Mouse (Mus musculus): ENCODE results near the gene Tmem198.

The Tmem198 gene

DNA sequence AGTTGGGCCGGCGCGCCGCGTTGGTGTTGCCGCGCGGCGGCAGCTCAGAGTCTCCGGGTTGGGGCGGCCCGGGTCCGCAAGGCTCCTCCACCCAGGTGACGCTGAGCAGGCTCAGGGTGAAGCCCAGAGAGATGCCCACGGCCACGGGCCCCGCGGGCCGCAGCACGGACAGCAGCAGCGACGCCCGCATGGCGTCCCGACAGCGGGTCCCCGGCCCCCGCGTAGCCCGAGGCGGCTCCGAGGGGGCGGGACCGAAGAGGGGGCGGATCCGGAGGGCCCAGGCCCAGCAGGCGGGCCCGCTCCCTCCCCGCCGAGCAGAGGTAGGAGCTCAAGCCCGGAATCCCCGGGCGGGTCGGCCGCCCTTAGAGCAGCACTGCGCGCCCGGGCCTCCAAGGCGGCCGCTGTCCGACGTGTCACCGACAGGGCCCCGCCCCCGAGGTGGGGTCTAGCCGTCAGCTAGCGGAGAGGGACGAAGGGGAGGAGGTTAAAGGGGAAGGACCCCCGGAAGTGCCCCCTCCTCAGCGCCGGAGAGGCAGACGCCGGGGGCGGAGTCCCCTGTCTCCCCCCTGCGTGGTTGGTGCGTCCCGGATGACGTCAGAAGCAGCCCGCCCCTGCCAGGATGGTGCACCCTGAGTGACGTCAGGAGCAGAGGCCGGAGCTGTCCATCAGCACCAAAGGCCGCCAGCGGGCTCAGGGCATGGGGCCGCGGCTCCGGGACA lies at the start of gene Tmem198, which contains the start of gene Chpf:
Gene Tmem198, plus strand, starts transcription at position 617 of the 719 bp plus-strand sequence.
Gene Chpf, minus strand, starts transcription at position 392 of the 719 bp plus-strand sequence.
- peak; percentile 99 for DNase-seq (ENCODE audit: low spot score)

DNA sequence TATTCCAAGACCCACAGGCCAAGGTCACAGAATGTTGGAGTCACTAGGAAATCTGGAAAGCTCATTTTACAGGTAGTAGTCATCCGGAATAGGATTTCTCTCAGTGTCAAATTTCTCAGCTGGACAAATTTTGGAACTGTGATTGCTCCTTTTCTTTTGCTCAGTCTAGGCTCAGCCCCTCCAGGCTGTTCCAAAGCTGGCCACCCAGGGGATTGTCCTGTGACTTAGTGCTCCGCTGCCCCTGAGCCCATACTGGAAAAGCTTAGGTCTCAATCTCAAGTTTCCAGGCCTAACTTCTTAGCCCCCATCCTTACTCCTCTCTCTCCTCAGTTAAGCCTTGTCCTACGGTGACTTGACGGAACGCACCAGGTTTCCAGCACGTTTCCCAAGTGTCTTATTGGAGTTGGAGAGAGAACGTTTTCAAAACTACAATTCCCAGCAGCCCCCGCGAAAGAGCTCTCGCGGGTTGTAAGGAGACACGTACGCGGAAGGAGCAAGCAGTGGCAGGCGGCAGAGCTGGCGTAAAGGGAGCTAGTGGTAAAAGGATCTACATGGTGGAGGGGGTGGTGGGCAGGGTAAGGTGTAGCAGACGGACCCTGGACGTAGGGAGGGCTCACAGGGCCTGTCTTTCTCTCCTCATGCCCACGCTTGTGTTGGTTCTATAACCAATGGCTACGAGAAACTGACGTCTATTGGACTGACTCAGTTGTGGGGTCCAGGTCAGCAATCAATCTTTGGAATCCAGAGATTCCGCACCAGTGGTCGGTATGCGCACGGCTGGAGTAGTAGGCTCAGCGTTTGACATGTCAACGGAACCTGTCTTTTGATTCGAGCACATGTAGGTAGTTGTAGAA lies 43.6 kb upstream of the Tmem198 start, which contains the start of gene Gmppa:
Gene Gmppa, plus strand, starts transcription at position 456 of the 854 bp plus-strand sequence.
- peak; percentile 96 for DNase-seq (ENCODE audit: low spot score)

DNA sequence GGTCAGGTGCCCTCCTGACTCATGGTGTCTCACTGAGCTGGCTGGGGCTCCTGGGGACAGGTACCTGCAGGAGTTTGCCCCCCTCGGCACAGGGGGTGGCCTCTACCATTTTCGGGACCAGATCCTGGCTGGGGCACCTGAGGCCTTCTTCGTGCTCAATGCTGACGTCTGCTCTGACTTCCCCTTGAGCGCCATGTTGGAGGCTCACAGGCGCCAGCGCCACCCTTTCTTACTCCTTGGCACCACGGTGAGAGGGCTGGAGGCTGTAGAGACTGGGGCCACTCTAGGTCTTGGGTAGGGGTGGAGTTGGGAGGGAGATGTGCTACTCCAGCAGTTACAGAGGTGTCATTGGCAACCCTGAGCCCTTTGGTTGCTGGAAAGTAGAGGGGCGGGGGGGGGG lies 40.5 kb upstream of the Tmem198 start:
- no peak for DNase-seq (ENCODE audit: low spot score)

DNA sequence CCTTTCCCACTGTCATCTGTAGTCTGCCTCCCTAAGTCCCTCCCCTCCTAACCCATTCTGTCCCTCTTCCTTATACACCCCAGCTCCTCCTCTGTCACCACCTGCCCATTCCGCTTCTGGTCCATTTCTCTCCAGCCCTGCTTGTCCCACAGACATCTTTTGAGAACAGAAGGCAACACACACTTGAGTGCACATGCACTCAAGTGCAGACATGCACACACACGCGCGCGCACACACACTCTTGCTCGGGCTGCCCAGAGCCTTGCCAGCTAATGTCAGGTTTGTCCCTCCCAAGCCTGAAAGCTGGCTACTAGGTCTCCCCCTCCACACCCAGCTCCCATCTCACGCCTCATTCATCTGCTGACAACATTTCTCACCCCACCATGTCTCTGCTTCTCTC lies 38.7 kb upstream of the Tmem198 start:
- no peak for DNase-seq (ENCODE audit: low spot score)

DNA sequence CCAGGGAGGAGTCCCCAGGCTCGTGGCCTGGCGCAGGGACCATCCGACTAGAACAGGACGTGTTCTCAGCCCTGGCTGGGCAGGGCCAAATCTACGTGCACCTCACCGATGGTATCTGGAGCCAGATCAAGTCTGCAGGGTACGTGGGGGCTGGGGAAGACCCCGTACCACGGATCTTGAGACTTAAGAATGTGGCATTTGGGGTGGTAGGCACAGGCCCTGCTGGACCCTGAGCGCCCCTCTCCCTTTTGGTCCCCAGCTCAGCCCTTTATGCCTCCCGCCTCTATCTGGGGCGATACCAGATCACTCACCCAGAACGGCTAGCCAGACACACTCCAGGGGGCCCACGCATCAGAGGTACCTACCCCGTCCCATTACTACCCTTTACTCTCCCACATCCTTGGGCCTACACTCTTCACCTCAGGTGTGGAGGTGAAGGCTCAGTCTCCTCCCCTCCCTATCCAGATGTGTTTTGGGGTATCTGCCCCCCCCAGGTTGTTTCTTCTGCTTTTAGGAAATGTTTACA lies 37.8 kb upstream of the Tmem198 start:
- DNase-seq (ENCODE audit: low spot score), result no peak

DNA sequence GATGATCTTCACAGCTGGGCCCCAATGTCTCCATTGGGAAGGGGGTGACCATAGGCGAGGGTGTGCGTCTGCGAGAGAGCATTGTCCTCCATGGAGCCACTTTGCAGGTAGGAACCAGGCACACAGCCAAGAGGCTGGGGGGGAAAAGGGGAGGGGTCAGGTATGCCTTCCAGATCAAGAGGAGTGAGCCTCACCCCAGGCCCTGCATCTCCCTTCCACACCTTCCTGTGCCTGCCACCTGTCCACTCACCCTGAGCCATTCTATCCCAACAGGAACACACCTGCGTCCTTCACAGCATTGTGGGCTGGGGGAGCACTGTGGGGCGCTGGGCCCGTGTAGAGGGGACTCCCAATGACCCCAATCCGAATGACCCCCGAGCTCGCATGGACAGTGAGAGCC lies 37.2 kb upstream of the Tmem198 start:
- no peak for DNase-seq (ENCODE audit: low spot score)

DNA sequence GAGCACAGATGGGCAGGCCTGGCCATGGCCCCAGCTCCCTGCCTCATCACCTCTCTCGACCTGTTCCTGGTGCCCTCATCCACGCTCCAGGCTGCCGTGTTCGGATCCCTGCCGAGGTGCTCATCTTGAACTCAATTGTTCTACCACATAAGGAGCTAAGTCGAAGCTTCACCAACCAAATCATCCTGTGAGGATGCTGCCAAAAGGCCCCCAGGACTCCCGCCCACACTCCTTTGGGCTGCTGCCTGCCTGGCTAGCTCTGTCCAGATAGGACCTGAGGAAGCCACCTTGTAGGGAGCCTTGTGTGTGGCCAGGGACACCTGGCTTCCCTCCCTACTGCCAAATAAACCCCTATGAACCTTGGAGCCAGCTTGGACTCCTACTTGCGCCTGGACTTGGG lies 36.5 kb upstream of the Tmem198 start:
- DNase-seq (ENCODE audit: low spot score), result no peak

DNA sequence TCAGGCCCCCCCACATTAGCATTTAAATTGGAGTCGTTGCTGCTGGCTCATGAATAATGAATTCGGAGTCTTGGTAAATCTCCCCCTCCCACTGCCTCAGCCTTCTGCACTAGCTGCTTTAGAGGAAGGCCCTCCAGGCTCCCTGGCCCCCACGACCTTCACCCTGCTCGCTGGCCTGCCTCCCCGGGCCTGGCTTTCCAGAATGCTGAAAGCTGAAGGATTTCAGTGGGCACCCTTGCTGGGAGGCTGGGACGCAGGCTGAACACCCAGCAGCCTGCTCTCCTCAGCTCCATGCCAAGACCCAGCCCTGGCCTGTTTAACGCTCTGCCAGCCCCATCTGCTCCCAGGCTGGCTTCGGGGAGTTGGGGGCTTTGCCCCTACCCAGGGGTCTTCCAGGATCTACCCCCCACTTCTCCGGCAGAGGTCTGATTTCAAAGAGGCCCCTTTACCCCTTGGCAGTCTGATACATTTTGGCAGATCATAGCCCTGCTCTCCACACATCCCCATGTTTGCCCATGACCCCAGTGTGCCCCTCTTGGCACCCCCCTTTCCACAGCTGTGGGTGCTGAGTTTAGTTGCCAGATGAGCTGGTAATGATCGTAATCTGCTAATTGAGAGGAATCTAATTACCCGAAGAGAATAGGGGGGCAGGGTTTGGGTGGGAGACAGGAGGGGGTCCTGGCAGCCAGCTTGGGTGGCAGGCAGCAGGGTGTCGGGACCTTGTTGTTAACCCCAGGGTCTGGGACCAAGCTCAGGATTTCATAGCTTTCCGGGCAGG lies 35.9 kb upstream of the Tmem198 start:
- peak; percentile 30 for DNase-seq (ENCODE audit: low spot score)

DNA sequence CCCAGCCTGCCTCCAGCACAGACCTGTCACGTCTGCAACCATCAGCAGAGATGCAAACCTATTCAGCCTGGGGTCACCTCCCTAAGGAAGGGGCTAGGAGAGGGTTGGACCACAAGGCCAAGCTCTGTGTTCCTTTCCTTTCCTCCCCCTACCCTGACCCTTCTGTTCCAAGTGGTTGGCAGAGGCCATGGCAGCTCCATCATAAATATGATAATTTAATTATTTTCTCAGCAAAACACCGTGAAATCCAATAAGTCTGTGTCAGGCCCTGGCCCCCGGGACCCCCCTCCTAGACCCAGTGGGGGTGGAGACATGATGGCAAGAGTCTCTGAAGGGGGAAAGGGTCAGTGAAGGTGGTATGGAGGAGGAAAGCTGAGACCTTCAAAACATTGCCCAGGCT lies 35.1 kb upstream of the Tmem198 start:
- peak; percentile 51 for DNase-seq (ENCODE audit: low spot score)

DNA sequence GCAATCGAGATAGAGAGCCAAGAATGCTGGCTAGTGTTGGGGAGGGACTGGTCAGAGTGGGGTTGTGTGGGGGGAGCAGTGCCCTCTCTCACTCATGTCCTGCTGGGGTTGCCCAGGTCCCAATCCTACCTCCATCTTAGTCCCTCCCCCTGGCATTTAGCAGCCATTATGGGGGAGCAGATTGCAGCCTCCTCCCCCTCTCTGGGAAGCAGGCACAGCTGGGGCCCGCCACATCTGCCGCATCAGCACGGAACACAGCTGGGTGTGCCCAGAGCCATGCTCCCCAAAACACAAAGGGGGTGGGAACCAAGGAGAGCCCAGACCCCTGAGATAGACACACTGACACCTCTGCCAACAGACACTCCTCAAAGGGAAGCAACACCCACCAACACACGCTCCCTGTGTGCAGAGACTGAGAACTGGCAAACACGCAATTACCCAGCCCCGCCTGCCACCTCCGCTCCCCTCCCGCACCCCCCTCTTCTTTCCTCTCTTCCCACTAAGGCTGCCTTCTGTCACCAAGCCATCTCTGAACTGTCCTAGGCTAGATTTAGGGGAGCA lies 34.1 kb upstream of the Tmem198 start:
- DNase-seq (ENCODE audit: low spot score), result no peak

DNA sequence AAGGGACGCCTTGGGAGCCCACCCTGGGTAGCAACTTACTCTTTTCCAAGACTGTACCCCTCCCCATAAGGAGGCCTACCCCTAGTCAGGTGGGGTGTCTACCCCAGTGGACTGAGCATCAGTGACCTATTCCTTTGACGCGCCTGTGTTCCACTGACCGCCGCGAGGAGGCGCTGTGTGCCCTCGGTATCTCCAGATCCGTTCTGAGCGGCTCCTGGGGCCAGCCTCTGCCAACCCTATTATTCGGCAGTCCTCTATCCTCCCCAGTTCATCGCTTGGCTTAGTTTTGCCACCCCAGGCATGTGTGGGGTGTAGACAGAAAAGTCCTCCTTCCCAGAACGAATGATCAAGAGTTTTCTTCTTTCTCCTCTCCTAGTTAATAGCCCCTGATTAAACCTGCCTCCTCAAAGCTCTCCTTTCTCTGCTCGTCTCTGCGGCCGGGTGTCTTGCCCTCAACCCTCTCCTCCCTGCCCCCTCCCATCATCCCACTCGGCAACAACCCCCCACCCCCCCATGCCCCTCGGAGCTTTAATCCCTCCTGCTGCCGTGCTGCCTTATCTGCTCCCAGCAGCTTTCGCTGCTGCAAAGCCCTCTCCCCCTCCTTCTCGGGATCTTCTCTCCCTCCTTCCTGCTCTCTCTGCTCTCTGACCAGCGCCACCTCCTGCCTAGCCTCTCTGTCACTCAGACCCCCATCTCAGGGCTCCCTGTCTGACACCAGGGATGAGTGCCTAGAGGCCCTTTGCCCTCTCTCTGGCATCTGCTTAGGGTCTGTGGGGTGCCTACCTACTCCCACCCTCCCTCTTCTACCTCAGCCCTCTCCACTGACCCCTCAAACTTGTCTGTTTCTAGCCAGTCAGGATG lies 33.4 kb upstream of the Tmem198 start:
- DNase-seq (ENCODE audit: low spot score), result peak; percentile 89

DNA sequence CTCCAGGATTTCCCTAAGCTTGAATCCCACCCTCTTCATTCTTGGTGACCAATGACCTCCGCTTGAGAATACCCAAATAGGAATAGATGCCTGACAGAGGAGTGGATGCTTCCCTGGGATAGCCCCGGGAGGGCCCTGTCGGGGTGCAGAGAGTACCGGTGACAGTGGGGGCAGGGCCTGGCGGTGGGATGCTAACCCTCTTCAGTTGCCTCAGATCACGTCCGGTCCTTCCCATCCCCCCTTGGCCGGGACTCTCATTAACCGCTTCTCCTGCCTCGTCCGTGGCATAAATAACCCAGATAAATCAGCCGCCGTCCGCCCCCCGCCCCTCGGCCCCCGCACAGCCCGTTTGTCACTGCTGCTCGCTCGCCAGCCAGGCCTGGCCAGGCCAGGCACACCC lies 32.7 kb upstream of the Tmem198 start:
- DNase-seq (ENCODE audit: low spot score), result peak; percentile 73

DNA sequence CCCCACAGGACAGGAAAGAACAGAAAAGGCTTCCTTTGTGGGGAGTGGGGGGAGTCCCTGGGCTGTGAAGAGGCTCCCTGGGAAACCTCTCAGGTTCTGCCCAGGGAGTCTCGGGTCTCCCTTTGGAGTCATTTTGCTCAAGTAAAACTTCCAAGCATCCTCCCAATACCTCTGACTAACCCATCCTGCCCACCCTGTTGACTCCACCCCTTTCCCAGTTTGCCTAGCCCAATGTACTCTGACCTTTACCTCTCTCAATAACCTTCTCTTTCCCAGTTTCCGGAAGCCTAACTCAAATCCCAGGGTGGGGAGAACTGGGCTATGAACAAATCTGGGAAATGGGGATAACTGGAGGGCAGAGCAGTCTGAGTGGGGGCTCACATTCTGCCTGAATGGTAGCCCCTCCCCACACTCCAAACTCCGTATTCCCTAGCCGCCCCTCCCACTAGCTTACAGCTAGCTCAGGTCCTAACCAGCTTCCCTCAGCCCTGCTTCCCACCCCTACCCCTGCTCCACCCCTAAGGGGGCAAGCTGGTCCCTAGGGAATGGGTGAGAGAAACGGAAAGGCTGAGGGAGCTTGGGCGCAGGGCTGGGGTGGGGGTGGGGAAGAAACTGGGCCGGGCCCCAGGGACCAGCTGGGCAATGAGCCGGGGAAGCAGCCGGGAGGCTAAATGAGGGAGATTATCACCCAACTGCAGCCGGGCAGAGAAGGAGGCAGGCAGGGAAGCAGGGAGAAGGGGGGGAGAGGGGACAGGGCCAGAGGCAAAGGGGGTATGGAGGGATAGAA lies 31.9 kb upstream of the Tmem198 start:
- peak; percentile 53 for DNase-seq (ENCODE audit: low spot score)

DNA sequence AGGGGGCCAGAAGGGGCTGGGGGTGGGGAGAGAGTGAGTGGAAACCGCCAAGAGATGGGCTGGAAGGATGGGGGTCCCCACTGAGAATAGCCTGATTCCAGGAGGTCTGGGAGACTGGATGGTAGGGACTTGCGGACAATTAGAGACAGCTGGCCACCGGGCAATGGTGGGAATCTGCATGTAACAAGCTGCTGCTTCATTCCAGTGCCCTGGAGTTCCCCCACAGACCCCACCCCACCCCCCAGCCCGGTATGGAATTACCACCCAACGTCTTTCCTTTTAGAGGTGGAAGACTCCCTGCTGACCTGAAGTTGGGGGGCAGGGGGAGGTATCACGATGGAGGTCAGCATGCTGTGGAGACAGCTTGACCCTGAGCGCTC lies 31.3 kb upstream of the Tmem198 start:
- peak; percentile 52 for DNase-seq (ENCODE audit: low spot score)

DNA sequence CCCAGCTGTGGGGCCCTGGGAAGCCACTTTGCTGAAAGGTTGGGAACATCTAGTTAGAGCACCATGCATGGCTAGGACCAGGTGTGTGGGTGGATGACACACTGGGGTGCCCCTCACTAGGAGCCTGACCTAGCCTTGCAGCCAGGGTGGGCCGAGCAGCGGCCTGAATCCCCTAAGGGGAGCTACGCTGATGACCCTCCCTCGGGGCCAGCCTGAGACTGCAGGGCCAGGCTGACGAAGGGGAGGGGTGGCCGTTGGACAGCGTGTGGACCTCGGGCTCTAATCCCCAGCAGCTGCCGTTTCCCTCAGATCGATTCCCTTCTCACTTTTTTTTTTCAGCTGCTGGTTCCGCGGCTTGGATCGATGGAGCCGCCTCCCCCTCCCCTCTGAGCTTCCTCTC lies 30.4 kb upstream of the Tmem198 start:
- DNase-seq (ENCODE audit: low spot score), result peak; percentile 62

DNA sequence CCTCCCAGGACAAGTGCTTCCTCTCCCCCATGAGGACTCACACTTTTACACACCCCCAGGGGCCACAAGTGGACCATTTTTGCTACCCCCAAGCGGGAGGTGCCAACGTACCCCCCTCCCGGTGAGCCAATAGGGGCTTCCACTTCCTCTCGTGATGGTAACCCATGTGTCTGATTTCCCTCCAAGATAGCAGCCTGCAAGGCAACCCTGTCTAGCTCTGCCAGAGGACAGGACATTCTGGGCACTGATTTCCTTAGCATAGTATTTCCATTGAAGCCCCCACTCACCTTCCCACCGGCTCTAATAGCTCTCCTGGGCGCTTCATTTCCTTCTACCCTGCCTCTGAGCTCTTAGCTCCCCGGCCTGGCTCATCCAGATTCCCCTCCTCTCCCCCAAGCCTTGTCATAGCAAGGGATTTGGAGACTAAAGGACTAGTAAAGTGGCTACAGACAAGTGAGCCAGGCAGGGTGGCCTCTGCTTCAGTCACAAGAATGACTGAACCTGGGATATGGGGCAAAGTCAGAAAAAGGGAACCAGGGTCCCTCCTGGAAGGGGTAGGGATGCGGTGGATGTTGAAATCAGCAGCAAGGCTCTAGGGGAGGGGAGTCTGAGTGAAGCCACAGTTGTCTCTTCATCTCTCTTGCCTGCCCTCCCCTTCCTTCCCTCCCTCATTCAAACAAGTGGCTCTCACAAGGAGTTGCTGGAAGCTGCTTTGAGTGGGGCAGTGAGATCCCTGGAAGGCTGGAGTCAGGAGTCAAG lies 29.8 kb upstream of the Tmem198 start:
- no peak for DNase-seq (ENCODE audit: low spot score)

DNA sequence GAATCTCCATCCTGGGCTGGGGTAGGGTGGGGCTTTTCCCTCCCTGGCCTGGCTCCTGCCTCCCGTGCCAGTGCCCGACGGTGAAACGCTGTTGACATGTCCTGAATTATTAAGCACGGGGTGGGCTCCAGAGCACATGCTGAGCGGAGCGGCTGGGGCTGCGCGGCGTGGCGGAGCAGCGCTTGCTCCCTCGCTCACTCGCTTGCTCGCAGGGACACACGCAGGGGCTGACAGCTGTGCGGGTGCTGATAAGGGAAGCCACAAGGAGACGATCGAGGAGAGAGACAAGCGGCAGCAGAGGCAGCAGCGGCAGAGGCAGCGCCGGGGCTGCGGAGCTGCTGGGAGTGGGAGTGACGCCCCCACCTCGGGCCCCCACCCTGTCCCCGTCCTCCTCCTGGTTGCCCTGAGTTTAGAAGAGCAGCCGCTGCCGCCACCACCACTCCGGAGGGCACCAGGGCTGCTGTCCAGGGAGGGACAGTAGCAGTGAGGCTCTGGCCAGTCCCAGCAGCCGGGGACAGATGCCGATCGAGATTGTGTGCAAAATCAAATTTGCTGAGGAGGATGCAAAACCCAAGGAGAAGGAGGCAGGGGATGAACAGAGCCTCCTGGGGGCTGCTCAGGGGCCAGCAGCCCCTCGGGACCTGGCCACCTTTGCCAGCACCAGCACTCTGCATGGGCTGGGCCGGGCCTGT lies 28.9 kb upstream of the Tmem198 start, which contains the start of gene Asic4:
Gene Asic4, plus strand, starts transcription at position 123 of the 692 bp plus-strand sequence.
- peak; percentile 37 for DNase-seq (ENCODE audit: low spot score)

DNA sequence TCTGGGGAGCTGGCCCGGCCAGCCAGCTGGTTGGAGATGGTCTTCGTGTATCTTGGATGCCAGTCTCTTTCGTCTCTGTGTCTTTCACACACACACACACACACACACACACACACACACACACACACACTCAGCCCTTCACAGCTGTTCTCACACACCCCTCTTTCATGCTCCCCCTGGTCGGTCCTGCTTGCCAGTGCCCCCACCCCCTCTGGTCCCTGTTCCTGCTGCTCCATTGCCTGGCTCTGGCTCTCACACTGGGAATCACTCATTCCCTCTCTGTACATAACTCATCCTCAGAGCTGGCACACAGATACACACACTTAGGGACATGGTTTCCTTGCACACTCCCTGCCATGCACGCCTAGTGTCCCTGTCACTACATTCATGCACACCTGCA lies 27.4 kb upstream of the Tmem198 start:
- DNase-seq (ENCODE audit: low spot score), result no peak

DNA sequence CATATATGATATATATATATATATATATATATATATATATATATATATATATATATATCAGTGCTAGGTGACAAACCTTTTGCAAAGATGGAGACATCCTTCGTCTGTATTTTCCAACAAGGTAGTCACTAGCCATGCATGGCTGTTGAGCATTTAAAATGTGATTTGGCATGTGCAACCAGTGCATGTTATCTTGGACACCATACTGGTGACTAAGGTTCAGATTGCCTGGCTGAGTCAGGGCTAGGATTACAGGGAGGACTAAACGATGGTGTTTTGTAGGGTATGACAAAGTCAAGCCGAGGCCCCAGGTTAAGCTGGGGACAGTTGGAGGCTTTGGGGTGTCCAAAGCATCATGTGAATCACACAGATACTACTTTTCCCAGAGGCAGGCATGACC lies 23.9 kb upstream of the Tmem198 start:
- DNase-seq (ENCODE audit: low spot score), result no peak

Data from embryo, embryonic 10.5 days (tissue).